Mouse (Mus musculus) midbrain, embryonic 12.5 days (tissue): Measurements from ENCODE around the gene Cers3. TPM values are rescaled to one million over a fixed set of nuclear protein-coding genes. Genes with fewer than 3 reads are reported as not detected.

Experiments
- ATAC-seq: fragments of 200-750 bp; cut with Nextera tagmentation; 2 replicates; pipeline ENCODE4 v1.8.0; 2017; ENCODE audit warnings: low read depth, moderate TSS enrichment, moderate library complexity; ENCODE audit not compliant: low FRiP score
- H3K27ac ChIP-seq: fragments of 300-500 bp; sonication (generic); replicated peaks from 2 replicates; pipeline ENCODE4 v1.5.1; 2016; ENCODE audit warnings: mild to moderate bottlenecking
- H3K27me3 ChIP-seq: fragments of 300-500 bp; sonication (generic); 2 replicates; pipeline ENCODE4 v1.6.1; 2016; ENCODE audit warnings: mild to moderate bottlenecking
- H3K36me3 ChIP-seq: fragments of 300-500 bp; sonication (generic); 2 replicates; pipeline ENCODE4 v1.6.1; 2016
- H3K4me1 ChIP-seq: fragments of 300-500 bp; sonication (generic); 2 replicates; pipeline ENCODE4 v1.6.1; 2016
- H3K4me2 ChIP-seq: fragments of 300-500 bp; sonication (generic); replicated peaks from 2 replicates; pipeline ENCODE4 v1.6.1; 2016; ENCODE audit warnings: mild to moderate bottlenecking, moderate library complexity
- H3K4me3 ChIP-seq: fragments of 300-500 bp; sonication (generic); 2 replicates; pipeline ENCODE4 v1.5.1; 2016; ENCODE audit warnings: mild to moderate bottlenecking
- H3K9ac ChIP-seq: fragments of 300-500 bp; sonication (generic); replicated peaks from 2 replicates; pipeline ENCODE4 v1.6.1; 2016; ENCODE audit warnings: mild to moderate bottlenecking, moderate library complexity
- H3K9me3 ChIP-seq: fragments of 300-500 bp; sonication (generic); 2 replicates; pipeline ENCODE4 v1.6.1; 2016; ENCODE audit warnings: mild to moderate bottlenecking
- WGBS: fragments of 180-500 bp; shearing (Covaris S2); methylation state at CpG from one replicate; pipeline ENCODE4 v1.1.7; 2016; 5-methylcytosine and 5-hydroxymethylcytosine counted together
- polyA plus RNA-seq: library from polyadenylated mRNA; unstranded; fragments of >200 nt; fragmentation: Nextera tagmentation; extraction: Ambion mirVana; gene quantifications from 2 replicates; pipeline ENCODE4 v1.2.1, GENCODE M21; 2016

Gene Cers3
- polyA plus RNA-seq, 1 experiment from 2014 or later, result 0.98 TPM

GRCm38 (mm10) chr7:66787816-66788215, 44.5 kb downstream of the Cers3 start:
- H3K9ac ChIP-seq, result no peak overlapping the region
- H3K4me3 ChIP-seq, result no peak overlapping the region
- H3K36me3 ChIP-seq, result no peaks in the 10 kb centered on the region
- 78% methylated on average over 2 of the region's 2 CpGs for WGBS
- ATAC-seq, result no peak
- H3K9me3 ChIP-seq, result no peaks in the 10 kb centered on the region
- H3K27ac ChIP-seq, result no peak overlapping the region
- H3K4me2 ChIP-seq, result no peak overlapping the region
- H3K27me3 ChIP-seq, result no peaks in the 10 kb centered on the region
- no peaks in the 10 kb centered on the region for H3K4me1 ChIP-seq

GRCm38 (mm10) chr7:66789860-66790748, 46.8 kb downstream of the Cers3 start:
- Histone ChIP-seq H3K4me2 (no peak overlapping the region), H3K27ac (no peak overlapping the region), H3K9me3 (no peaks in the 10 kb centered on the region), H3K4me3 (no peak overlapping the region), H3K9ac (no peak overlapping the region), H3K27me3 (no peaks in the 10 kb centered on the region), H3K36me3 (no peaks in the 10 kb centered on the region), H3K4me1 (no peaks in the 10 kb centered on the region)
- WGBS, result 32% methylated on average over 8 of the region's 8 CpGs
- no peak for ATAC-seq

- H3K36me3 ChIP-seq, result no peaks in the 10 kb centered on the region
- H3K4me1 ChIP-seq, result no peaks in the 10 kb centered on the region
- H3K4me2 ChIP-seq, result no peak overlapping the region
- WGBS, result 92% methylated on average over 3 of the region's 3 CpGs
- no peak overlapping the region for H3K27ac ChIP-seq
- no peaks in the 10 kb centered on the region for H3K9me3 ChIP-seq
- no peak for ATAC-seq
- H3K27me3 ChIP-seq, result no peaks in the 10 kb centered on the region
- no peak overlapping the region for H3K9ac ChIP-seq
- H3K4me3 ChIP-seq, result no peak overlapping the region
These were observed 47.7 kb downstream of the Cers3 start for GRCm38 (mm10) chr7:66791022-66791421.

- H3K9ac ChIP-seq, result no peak overlapping the region
- no peaks in the 10 kb centered on the region for H3K9me3 ChIP-seq
- no peaks in the 10 kb centered on the region for H3K4me1 ChIP-seq
- H3K4me3 ChIP-seq, result no peak overlapping the region
- no peaks in the 10 kb centered on the region for H3K36me3 ChIP-seq
- 63% methylated on average over 1 of the region's 1 CpGs for WGBS
- no peak overlapping the region for H3K27ac ChIP-seq
- no peak for ATAC-seq
- H3K27me3 ChIP-seq, result no peaks in the 10 kb centered on the region
- no peak overlapping the region for H3K4me2 ChIP-seq
These were observed 53.6 kb downstream of the Cers3 start for GRCm38 (mm10) chr7:66796909-66797308.

GRCm38 (mm10) chr7:66797345-66797744, 54.0 kb downstream of the Cers3 start:
- Histone ChIP-seq H3K4me2 (no peak overlapping the region), H3K4me3 (no peak overlapping the region), H3K27me3 (no peaks in the 10 kb centered on the region), H3K4me1 (no peaks in the 10 kb centered on the region), H3K9me3 (no peaks in the 10 kb centered on the region), H3K27ac (no peak overlapping the region), H3K9ac (no peak overlapping the region), H3K36me3 (no peaks in the 10 kb centered on the region)
- 93% methylated on average over 1 of the region's 1 CpGs for WGBS
- no peak for ATAC-seq

GRCm38 (mm10) chr7:66798826-66799225, 55.5 kb downstream of the Cers3 start:
- 29% methylated on average over 5 of the region's 5 CpGs for WGBS
- Histone ChIP-seq H3K4me2 (no peak overlapping the region), H3K36me3 (no peaks in the 10 kb centered on the region), H3K27ac (no peak overlapping the region), H3K9ac (no peak overlapping the region), H3K27me3 (no peaks in the 10 kb centered on the region), H3K4me3 (no peak overlapping the region), H3K4me1 (peaks cover 6% of the 10 kb centered on the region; the same call in 1 of the 2 replicates), H3K9me3 (no peaks in the 10 kb centered on the region)
- ATAC-seq, result no peak

- Histone ChIP-seq H3K4me3 (no peak overlapping the region), H3K36me3 (no peaks in the 10 kb centered on the region), H3K27ac (no peak overlapping the region), H3K27me3 (no peaks in the 10 kb centered on the region), H3K9me3 (no peaks in the 10 kb centered on the region), H3K4me1 (peaks cover 8% of the 10 kb centered on the region; the same call in 1 of the 2 replicates), H3K9ac (no peak overlapping the region), H3K4me2 (no peak overlapping the region)
- 81% methylated on average over 5 of the region's 5 CpGs for WGBS
- no peak for ATAC-seq
These were observed 57.5 kb downstream of the Cers3 start for GRCm38 (mm10) chr7:66800784-66801183.

- Histone ChIP-seq H3K4me2 (no peak overlapping the region), H3K27ac (no peak overlapping the region), H3K9ac (no peak overlapping the region), H3K36me3 (no peaks in the 10 kb centered on the region), H3K27me3 (no peaks in the 10 kb centered on the region), H3K4me3 (no peak overlapping the region), H3K9me3 (no peaks in the 10 kb centered on the region), H3K4me1 (peaks cover 8% of the 10 kb centered on the region; the same call in 1 of the 2 replicates)
- no peak for ATAC-seq
These were observed 58.5 kb downstream of the Cers3 start for GRCm38 (mm10) chr7:66801785-66802184.

- Histone ChIP-seq H3K4me3 (no peak overlapping the region), H3K9me3 (no peaks in the 10 kb centered on the region), H3K36me3 (no peaks in the 10 kb centered on the region), H3K27ac (no peak overlapping the region), H3K4me2 (no peak overlapping the region), H3K9ac (no peak overlapping the region), H3K4me1 (peaks cover 8% of the 10 kb centered on the region; the same call in 1 of the 2 replicates), H3K27me3 (no peaks in the 10 kb centered on the region)
- ATAC-seq, result no peak
- WGBS, result 57% methylated on average over 5 of the region's 5 CpGs
These were observed 60.5 kb downstream of the Cers3 start for GRCm38 (mm10) chr7:66803798-66804197.

- Histone ChIP-seq H3K27me3 (no peaks in the 10 kb centered on the region), H3K36me3 (no peaks in the 10 kb centered on the region), H3K4me2 (no peak overlapping the region), H3K9ac (no peak overlapping the region), H3K4me3 (no peak overlapping the region), H3K27ac (no peak overlapping the region), H3K9me3 (no peaks in the 10 kb centered on the region), H3K4me1 (peaks cover 8% of the 10 kb centered on the region; the same call in 1 of the 2 replicates)
- no peak for ATAC-seq
- WGBS, result 72% methylated on average over 3 of the region's 3 CpGs
These were observed 63.5 kb downstream of the Cers3 start for GRCm38 (mm10) chr7:66806801-66807200.

- ATAC-seq, result no peak
- Histone ChIP-seq H3K36me3 (no peaks in the 10 kb centered on the region), H3K27me3 (no peaks in the 10 kb centered on the region), H3K9me3 (no peaks in the 10 kb centered on the region), H3K9ac (no peak overlapping the region), H3K4me2 (no peak overlapping the region), H3K4me1 (no peaks in the 10 kb centered on the region), H3K4me3 (no peak overlapping the region), H3K27ac (no peak overlapping the region)
- WGBS, result 92% methylated on average over 7 of the region's 7 CpGs
These were observed 67.1 kb downstream of the Cers3 start for GRCm38 (mm10) chr7:66810436-66810835.

GRCm38 (mm10) chr7:66811294-66811693, 68.0 kb downstream of the Cers3 start:
- Histone ChIP-seq H3K9me3 (no peaks in the 10 kb centered on the region), H3K4me3 (no peak overlapping the region), H3K36me3 (no peaks in the 10 kb centered on the region), H3K27me3 (no peaks in the 10 kb centered on the region), H3K9ac (no peak overlapping the region), H3K27ac (no peak overlapping the region), H3K4me2 (no peak overlapping the region), H3K4me1 (no peaks in the 10 kb centered on the region)
- ATAC-seq, result no peak
- WGBS, result 84% methylated on average over 1 of the region's 1 CpGs
